Comparison of ENCODE assay signal across 8 mouse cellular contexts in genomic region chr3:87907906-87908305, GRCm38 (mm10). TPM values are rescaled to one million over a fixed set of nuclear protein-coding genes. Genes with fewer than 3 reads are reported as not detected.
DNase-seq lines count a peak whose midpoint lies in the region; ATAC-seq and TF ChIP-seq lines count a peak whose summit lies in the region.

No protein-coding gene starts in this region.

- H3K27me3 ChIP-seq in ES-Bruce4 (ENCODE audit: control insufficient read depth, insufficient read depth, low read length, poor library complexity, severe bottlenecking), result no peaks in the 10 kb centered on the region
- H3K27me3 ChIP-seq in hindbrain, embryonic 10.5 days (ENCODE audit: insufficient read depth, poor library complexity, severe bottlenecking), result no peaks in the 10 kb centered on the region
- no peaks in the 10 kb centered on the region for H3K27me3 ChIP-seq in liver, embryonic 11.5 days (replicated peaks; ENCODE audit: control insufficient read depth, insufficient read depth, low read length)

- no peak for ATAC-seq in liver, embryonic 11.5 days (replicated peaks; ENCODE audit: low FRiP score)
- no peak for ATAC-seq in granulocyte monocyte progenitor cell, adult 5-6 weeks (replicated peaks; ENCODE audit: poor library complexity, severe bottlenecking)

- peak overlapping the region; percentile 86 for H3K4me2 ChIP-seq in liver, embryonic 11.5 days

- peak overlapping the region; percentile 97 for H3K9ac ChIP-seq in ES-Bruce4 (ENCODE audit: low read depth, poor library complexity, severe bottlenecking)
- peak overlapping the region; percentile 100 for H3K9ac ChIP-seq in liver, embryonic 11.5 days (ENCODE audit: low read depth, low read length)

- no peak for TF ChIP-seq POLR2A in ES-Bruce4 (IDR thresholded peaks at IDR 0.05; ENCODE audit: insufficient read depth, low read length)

- peak overlapping the region; percentile 86 for H3K4me3 ChIP-seq in ES-Bruce4 (ENCODE audit: low read depth, low read length)
- H3K4me3 ChIP-seq in hindbrain, embryonic 10.5 days, result peak overlapping the region; percentile 97
- H3K4me3 ChIP-seq in liver, embryonic 11.5 days (ENCODE audit: low read depth, low read length), result peak overlapping the region; percentile 100

- peaks cover under 1% of the 10 kb centered on the region for H3K4me1 ChIP-seq in ES-Bruce4 (ENCODE audit: control insufficient read depth, insufficient read depth, low read length)
- H3K4me1 ChIP-seq in hindbrain, embryonic 10.5 days (replicated peaks), result peaks cover 61% of the 10 kb centered on the region
- H3K4me1 ChIP-seq in liver, embryonic 11.5 days (replicated peaks; ENCODE audit: control insufficient read depth, insufficient read depth, low read length), result peaks cover 58% of the 10 kb centered on the region

- no peak for TF ChIP-seq CTCF in ES-Bruce4 (IDR thresholded peaks at IDR 0.05; ENCODE audit: low read depth, low read length)

- 10% methylated on average over 1 of the region's 1 CpGs for WGBS in hindbrain, embryonic 10.5 days
- WGBS in liver, embryonic 11.5 days, result 3% methylated on average over 1 of the region's 1 CpGs

- peak overlapping the region; percentile 95 for H3K27ac ChIP-seq in ES-Bruce4 (ENCODE audit: insufficient read depth, low read length)
- peak overlapping the region; percentile 99 for H3K27ac ChIP-seq in hindbrain, embryonic 10.5 days
- H3K27ac ChIP-seq in liver, embryonic 11.5 days (ENCODE audit: low read depth, low read length), result peak overlapping the region; percentile 99

- H3K36me3 ChIP-seq in ES-Bruce4 (ENCODE audit: control insufficient read depth, insufficient read depth, low read length, poor library complexity, severe bottlenecking), result peaks cover 1% of the 10 kb centered on the region
- peaks cover 8% of the 10 kb centered on the region for H3K36me3 ChIP-seq in hindbrain, embryonic 10.5 days
- H3K36me3 ChIP-seq in liver, embryonic 11.5 days (ENCODE audit: control insufficient read depth, insufficient read depth, low read length), result peaks cover under 1% of the 10 kb centered on the region; the same call in 1 of the 2 replicates

- DNase-seq in adrenal gland, adult 2 months, result peak; percentile 51
- DNase-seq in adrenal gland, adult 18-20 months (ENCODE audit: low spot score in 2 of 2), result no peak
- DNase-seq in hindbrain, embryonic 10.5 days (ENCODE audit: low spot score), result no peak
- no peak for DNase-seq in liver, embryonic 11.5 days (ENCODE audit: low spot score)
- DNase-seq in layer of hippocampus, postnatal 14 days (ENCODE audit: low spot score in 2 of 2), result no peak
- DNase-seq in frontal cortex, postnatal 14 days (ENCODE audit: low spot score in 2 of 2), result no peak

- TF ChIP-seq EP300 in ES-Bruce4 (IDR thresholded peaks at IDR 0.05; ENCODE audit: insufficient read depth, low read depth, low read length), result no peak

- no peaks in the 10 kb centered on the region for H3K9me3 ChIP-seq in ES-Bruce4 (replicated peaks; ENCODE audit: control insufficient read depth, insufficient read depth, low read length, poor library complexity, severe bottlenecking)
- no peaks in the 10 kb centered on the region for H3K9me3 ChIP-seq in hindbrain, embryonic 10.5 days
- H3K9me3 ChIP-seq in liver, embryonic 11.5 days (ENCODE audit: control insufficient read depth, low read length), result no peaks in the 10 kb centered on the region

RNA-seq across cellular contexts. Expression of gene Hdgf, which starts 1.8 kb away (rescaled TPM):
- total RNA-seq in adrenal gland, adult 2 months (2021), result 100 to 1,000 TPM; 181 to 206 TPM
- 54.3 and 64.8 TPM in 2 replicates for polyA plus RNA-seq in adrenal gland, adult 2 months (2012; rRNA removed)
- 100 to 1,000 TPM; 176 to 184 TPM for total RNA-seq in adrenal gland, adult 18-20 months (2021)
- 508 and 526 TPM in 2 replicates for polyA plus RNA-seq in ES-Bruce4 (2011; ENCODE audit: insufficient read depth, insufficient read length, low read depth, missing spikeins)
- polyA plus RNA-seq in hindbrain, embryonic 10.5 days (2016; fragmentation: Nextera tagmentation; extraction: Ambion mirVana), result 229 TPM in 2 replicates
- 520 and 526 TPM in 2 replicates for polyA plus RNA-seq in liver, embryonic 11.5 days (2014; fragmentation: Nextera tagmentation; extraction: Ambion mirVana)
- 100 to 1,000 TPM; 119 to 122 TPM for total RNA-seq in layer of hippocampus, postnatal 14 days (2021)
- total RNA-seq in granulocyte monocyte progenitor cell, adult 5-6 weeks (2014; fragmentation: Nextera tagmentation), result 330 and 338 TPM in 2 replicates
- total RNA-seq in granulocyte monocyte progenitor cell, adult 5-6 weeks (2017), result 302 and 321 TPM in 2 replicates

RNA-seq across cellular contexts. Expression of gene Mrpl24, which starts 11.4 kb away (rescaled TPM):
- total RNA-seq in adrenal gland, adult 2 months (2021), result 100 to 1,000 TPM; 114 to 120 TPM
- 15.1 and 18.0 TPM in 2 replicates for polyA plus RNA-seq in adrenal gland, adult 2 months (2012; rRNA removed)
- total RNA-seq in adrenal gland, adult 18-20 months (2021), result 100 to 1,000 TPM; 111 to 121 TPM
- 207 and 219 TPM in 2 replicates for polyA plus RNA-seq in ES-Bruce4 (2011; ENCODE audit: insufficient read depth, insufficient read length, low read depth, missing spikeins)
- 74.7 and 76.1 TPM in 2 replicates for polyA plus RNA-seq in hindbrain, embryonic 10.5 days (2016; fragmentation: Nextera tagmentation; extraction: Ambion mirVana)
- polyA plus RNA-seq in liver, embryonic 11.5 days (2014; fragmentation: Nextera tagmentation; extraction: Ambion mirVana), result 95.7 and 97.5 TPM in 2 replicates
- 10 to 100 TPM; 50.3 to 55.4 TPM for total RNA-seq in layer of hippocampus, postnatal 14 days (2021)
- 165 and 169 TPM in 2 replicates for total RNA-seq in granulocyte monocyte progenitor cell, adult 5-6 weeks (2014; fragmentation: Nextera tagmentation)
- total RNA-seq in granulocyte monocyte progenitor cell, adult 5-6 weeks (2017), result 112 and 134 TPM in 2 replicates

RNA-seq across cellular contexts. Expression of gene Isg20l2, which starts 22.2 kb away (rescaled TPM):
- 10 to 100 TPM; 16.3 to 21.4 TPM for total RNA-seq in adrenal gland, adult 2 months (2021)
- polyA plus RNA-seq in adrenal gland, adult 2 months (2012; rRNA removed), result 9.4 and 9.7 TPM in 2 replicates
- 10 to 100 TPM; 19.4 to 20.6 TPM for total RNA-seq in adrenal gland, adult 18-20 months (2021)
- 64.3 and 68.4 TPM in 2 replicates for polyA plus RNA-seq in ES-Bruce4 (2011; ENCODE audit: insufficient read depth, insufficient read length, low read depth, missing spikeins)
- 73.3 and 75.7 TPM in 2 replicates for polyA plus RNA-seq in hindbrain, embryonic 10.5 days (2016; fragmentation: Nextera tagmentation; extraction: Ambion mirVana)
- 66.9 and 68.1 TPM in 2 replicates for polyA plus RNA-seq in liver, embryonic 11.5 days (2014; fragmentation: Nextera tagmentation; extraction: Ambion mirVana)
- total RNA-seq in layer of hippocampus, postnatal 14 days (2021), result 10 to 100 TPM; 15.0 to 16.4 TPM
- 49.5 and 63.1 TPM in 2 replicates for total RNA-seq in granulocyte monocyte progenitor cell, adult 5-6 weeks (2014; fragmentation: Nextera tagmentation)
- 45.7 and 51.4 TPM in 2 replicates for total RNA-seq in granulocyte monocyte progenitor cell, adult 5-6 weeks (2017)

RNA-seq across cellular contexts. Expression of gene Prcc, which starts 22.5 kb away (rescaled TPM):
- 10 to 100 TPM; 48.0 to 52.0 TPM for total RNA-seq in adrenal gland, adult 2 months (2021)
- polyA plus RNA-seq in adrenal gland, adult 2 months (2012; rRNA removed), result 28.5 and 32.5 TPM in 2 replicates
- total RNA-seq in adrenal gland, adult 18-20 months (2021), result 10 to 100 TPM; 48.6 to 51.3 TPM
- polyA plus RNA-seq in ES-Bruce4 (2011; ENCODE audit: insufficient read depth, insufficient read length, low read depth, missing spikeins), result 66.9 and 74.2 TPM in 2 replicates
- 18.7 and 19.1 TPM in 2 replicates for polyA plus RNA-seq in hindbrain, embryonic 10.5 days (2016; fragmentation: Nextera tagmentation; extraction: Ambion mirVana)
- 15.4 and 15.6 TPM in 2 replicates for polyA plus RNA-seq in liver, embryonic 11.5 days (2014; fragmentation: Nextera tagmentation; extraction: Ambion mirVana)
- total RNA-seq in layer of hippocampus, postnatal 14 days (2021), result 10 to 100 TPM; 64.0 to 64.1 TPM
- total RNA-seq in granulocyte monocyte progenitor cell, adult 5-6 weeks (2014; fragmentation: Nextera tagmentation), result 25.9 and 35.4 TPM in 2 replicates
- 29.6 and 33.4 TPM in 2 replicates for total RNA-seq in granulocyte monocyte progenitor cell, adult 5-6 weeks (2017)

RNA-seq across cellular contexts. Expression of gene Rrnad1, which starts 22.6 kb away (rescaled TPM):
- total RNA-seq in adrenal gland, adult 2 months (2021), result 10 to 100 TPM; 13.1 to 16.3 TPM
- 41.5 and 44.6 TPM in 2 replicates for polyA plus RNA-seq in adrenal gland, adult 2 months (2012; rRNA removed)
- total RNA-seq in adrenal gland, adult 18-20 months (2021), result 10 to 100 TPM; 14.7 to 21.9 TPM
- polyA plus RNA-seq in ES-Bruce4 (2011; ENCODE audit: insufficient read depth, insufficient read length, low read depth, missing spikeins), result 14.9 and 18.8 TPM in 2 replicates
- 18.9 and 20.9 TPM in 2 replicates for polyA plus RNA-seq in hindbrain, embryonic 10.5 days (2016; fragmentation: Nextera tagmentation; extraction: Ambion mirVana)
- polyA plus RNA-seq in liver, embryonic 11.5 days (2014; fragmentation: Nextera tagmentation; extraction: Ambion mirVana), result 17.5 and 18.8 TPM in 2 replicates
- total RNA-seq in layer of hippocampus, postnatal 14 days (2021), result 10 to 100 TPM; 19.0 to 22.8 TPM
- 20.7 and 30.7 TPM in 2 replicates for total RNA-seq in granulocyte monocyte progenitor cell, adult 5-6 weeks (2014; fragmentation: Nextera tagmentation)
- total RNA-seq in granulocyte monocyte progenitor cell, adult 5-6 weeks (2017), result 13.6 and 13.8 TPM in 2 replicates
